Mouse (Mus musculus) adrenal gland, adult 2 months (tissue): Measurements from ENCODE around the gene Clip2. TPM values are rescaled to one million over a fixed set of nuclear protein-coding genes. Genes with fewer than 3 reads are reported as not detected.
A peak's percentile ranks its signal among the peaks of the same experiment; 100 is the strongest.
"Not testable (repeated sequence)": the region's sequence is repeated elsewhere in the genome, so short reads cannot be mapped to it uniquely, and the experiment has no call there.

Experiments
- DNase-seq: peaks from one replicate; pipeline ENCODE4 v3.0.0; 2021
- polyA plus RNA-seq: library from polyadenylated mRNA; depleted of rRNA; stranded (reverse); fragments of >200 nt; gene quantifications from 2 replicates; pipeline ENCODE4 v1.2.3, GENCODE M21; 2012
- total RNA-seq, 2 experiments: library from RNA; stranded (reverse); gene quantifications; 2 replicates each; pipeline ENCODE4 v1.2.3; 2021

Clip2 gene
- total and polyA plus RNA-seq, 3 experiments, result 13.3 to 21.5 (median 15.1) TPM

DNA sequence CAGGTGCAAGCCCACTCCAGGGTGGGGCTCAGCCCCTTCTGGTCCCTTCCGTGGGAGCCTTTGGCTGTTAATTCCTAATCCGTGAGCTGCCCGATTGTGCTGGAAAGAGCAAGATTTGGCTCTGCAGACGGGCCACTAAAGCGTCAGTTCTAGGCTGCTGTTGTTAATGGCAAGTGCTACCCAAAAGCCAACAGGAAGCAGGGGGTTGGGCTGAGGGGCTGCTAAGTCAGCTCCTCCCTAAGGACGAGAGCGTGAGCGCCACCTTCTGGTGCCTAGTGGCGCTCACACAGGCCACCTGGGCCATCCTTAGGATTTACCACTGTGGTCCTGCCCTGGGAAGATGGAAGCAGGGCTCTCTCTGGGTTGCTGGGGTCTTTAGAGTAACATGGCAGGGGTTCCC lies 62.7 kb downstream of the Clip2 start:
- no peak for DNase-seq

DNA sequence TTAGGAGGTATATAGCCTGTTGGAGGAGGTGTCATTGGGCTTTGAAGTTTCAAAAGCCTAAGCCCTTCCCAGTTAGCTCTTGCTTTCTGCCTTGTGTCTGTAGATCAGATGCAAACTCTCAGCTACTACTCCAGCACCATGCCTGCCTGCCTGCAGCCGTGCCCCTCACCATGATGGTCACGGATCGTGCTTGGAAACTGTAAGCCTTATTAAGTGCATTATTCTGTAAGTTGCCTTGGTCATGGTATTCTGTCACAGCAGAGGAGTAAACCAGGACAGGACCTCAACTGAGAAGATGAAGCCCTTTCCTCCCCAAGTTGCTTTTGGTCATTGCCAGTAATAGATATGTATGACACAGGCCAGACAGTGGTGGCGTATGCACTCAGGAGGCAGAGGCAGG lies 63.6 kb downstream of the Clip2 start:
- DNase-seq, result no peak

DNA sequence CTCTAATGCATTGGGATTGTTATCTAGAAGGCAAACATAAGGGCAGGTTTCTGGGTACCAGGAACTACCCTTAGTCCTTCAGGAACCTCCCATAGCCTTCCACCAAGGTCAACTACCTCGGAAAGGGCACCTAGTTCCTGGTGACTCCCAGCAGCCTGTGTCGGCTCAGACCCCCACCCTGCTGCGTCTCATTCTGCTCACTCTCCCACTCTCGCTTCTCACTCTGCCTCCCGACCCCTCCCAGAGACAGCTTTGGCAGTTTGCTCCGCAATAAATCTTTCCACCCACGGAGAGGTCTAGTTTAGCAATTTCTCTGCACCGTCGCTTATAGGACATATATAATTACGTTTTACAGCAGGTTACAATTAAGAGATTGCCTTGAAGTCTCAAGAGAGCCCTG lies 64.2 kb downstream of the Clip2 start:
- no peak for DNase-seq

DNA sequence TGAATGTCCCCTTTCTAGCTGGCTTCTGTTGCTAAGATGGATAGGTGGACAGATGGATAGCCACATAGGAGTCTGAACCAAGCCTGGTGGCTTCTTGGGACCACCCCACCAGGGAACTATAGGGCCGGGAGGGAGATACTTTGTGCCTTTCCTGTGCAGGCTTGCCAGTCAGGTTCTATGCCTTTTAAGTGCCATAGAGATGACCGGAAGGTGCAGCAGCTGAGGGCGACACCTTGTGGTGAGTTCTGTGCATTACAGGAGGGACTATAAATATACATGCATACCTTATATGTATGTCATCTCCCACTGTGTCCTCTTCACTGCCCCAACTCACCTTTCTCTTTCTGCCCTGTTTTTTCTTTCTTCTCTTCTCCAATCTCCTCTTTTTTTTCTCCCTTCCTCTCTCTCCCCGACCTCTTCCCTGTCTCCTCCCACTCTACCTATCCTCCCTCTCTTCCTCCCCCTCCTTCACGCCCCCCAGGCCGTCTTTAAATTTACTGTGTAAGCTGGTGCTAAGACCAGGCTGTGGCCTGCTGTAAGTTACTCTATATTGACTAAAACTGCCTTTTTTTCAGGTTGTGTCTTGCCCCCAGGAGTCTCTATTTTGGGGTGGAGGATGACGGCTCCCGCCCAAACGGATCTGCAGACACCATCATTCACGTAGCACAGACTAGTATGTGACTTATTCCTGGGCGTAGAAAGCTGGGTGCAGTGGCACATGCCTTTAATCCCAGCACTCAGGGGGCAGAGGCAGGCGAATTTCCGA lies 66.2 kb downstream of the Clip2 start:
- peak; percentile 23 for DNase-seq

DNA sequence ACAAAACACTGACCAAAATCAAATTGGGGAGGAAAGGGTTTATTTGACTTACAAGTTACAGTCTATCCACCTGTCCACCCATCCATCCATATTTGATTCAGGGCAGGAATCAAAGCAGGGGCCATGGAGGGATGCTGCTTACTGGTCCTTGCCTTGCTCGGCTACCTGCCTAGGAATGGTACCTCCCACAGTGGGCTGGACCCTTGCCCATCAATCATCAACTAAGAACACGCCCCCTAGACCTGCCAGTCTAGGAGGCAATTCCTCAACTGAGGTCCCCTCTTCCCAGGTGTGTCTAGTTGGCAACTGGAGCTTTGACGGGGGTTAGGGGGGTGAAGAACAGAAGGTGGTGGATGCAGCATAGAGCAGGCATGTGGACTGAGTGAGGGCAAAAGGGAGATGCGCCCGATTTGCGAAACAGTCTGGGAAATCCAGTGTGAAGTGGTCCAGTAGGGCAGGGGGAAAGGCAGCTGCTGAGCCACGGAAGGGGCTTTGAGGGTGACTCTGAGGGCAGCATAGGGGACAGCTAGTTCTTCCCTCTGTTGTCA lies 67.0 kb downstream of the Clip2 start:
- DNase-seq, result no peak

DNA sequence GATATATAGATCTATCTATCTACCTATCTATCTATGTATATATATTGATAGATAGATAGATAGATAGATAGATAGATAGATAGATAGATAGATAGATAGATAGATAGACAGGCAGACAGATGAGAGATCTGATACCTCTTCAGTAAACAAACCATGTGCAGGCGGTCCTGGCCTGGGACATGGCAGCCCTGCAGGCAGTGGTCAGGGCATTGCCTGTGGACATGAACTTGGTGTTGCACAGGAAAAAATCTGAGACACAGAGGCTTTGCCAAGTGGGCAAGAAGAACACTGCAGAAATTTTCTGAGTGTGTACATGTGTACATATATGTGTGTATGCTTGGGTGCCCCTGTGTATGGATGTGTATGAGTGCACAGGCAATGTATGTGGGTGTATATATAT lies 68.9 kb downstream of the Clip2 start:
- no peak for DNase-seq

DNA sequence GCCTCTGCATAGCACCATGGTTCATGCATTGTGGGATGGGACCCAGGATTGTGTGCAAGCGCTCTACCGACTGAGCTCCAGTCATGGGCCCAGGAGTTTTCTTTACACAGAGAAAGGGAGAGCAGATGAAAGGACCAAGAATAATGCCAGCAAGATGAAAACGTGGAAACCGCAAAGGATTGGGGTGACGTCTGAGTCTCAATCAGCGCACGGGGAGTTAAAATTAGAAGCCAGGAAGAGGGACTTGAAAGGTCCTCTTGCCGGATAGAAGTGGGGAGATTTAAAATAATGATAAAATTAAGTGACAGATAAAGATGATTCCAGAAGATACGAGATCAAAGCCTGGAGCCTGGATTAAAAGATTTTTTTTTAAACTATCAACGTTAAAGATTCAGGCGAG lies 69.9 kb downstream of the Clip2 start:
- no peak for DNase-seq

DNA sequence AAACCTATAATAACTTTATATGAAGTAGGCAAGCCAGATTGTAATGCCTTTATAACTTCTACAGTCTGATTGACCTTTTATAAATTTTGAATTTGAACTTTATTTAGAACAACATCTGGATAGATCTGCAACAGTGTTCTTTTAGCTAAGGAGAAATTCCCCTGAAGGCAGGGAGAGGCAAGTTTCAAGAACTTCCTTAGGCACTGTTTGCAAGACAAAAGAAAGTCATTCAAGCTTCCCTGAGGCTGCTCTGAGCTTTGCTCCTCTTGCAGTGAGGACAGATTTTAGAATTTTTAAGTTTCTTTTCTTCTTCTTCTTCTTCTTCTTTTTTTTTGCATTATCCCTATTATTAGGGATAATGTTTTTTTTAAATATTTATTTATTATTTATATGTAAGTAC lies 73.3 kb downstream of the Clip2 start:
- not testable (repeated sequence) for DNase-seq

DNA sequence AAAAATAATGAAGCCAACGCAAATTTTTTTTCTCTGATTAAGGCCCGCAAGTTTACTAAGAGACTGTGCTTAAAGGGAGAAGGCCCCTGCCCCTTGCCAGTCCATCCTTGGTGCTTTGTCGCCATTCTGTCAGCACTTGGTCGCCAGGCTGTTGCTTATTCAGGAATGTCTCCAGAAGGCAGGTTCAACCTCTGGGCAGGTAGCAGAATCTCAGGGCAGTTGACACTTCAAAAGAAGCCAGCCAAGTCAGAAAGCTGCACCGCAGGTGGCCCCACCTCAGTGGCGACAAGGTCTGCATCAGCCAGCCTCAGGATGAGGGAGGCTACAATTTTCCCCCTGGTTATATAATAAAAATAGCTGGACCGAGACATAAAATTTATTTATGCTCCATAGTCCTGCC lies 76.5 kb downstream of the Clip2 start:
- not testable (repeated sequence) for DNase-seq

DNA sequence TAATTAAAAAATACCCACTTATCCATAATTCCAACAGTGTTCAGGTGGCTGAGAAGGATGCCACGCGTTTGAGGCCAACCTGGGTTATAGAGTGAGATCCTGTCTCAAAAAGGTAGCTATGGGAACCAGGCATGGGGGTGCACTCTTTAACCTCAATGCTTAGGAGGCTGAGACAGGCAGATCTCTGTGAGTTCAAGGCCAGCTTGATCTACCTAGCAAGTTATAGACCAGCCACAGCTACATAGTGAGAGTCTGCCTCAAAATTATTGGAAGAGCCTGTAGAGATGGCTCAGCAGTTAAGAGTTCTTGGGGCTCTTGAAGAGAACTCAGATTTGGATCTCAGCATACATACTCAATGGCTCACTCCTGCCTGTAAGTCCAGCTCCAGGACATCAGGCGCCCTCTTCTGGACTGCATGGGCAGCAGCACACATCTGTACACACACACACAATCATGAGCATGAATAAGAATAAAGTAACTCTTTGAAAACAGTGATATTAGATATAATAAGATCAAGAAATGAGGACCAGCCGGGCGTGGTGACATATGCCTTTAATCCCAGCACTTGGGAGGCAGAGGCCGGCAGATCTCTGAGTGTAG lies 77.1 kb downstream of the Clip2 start:
- DNase-seq, result no peak

DNA sequence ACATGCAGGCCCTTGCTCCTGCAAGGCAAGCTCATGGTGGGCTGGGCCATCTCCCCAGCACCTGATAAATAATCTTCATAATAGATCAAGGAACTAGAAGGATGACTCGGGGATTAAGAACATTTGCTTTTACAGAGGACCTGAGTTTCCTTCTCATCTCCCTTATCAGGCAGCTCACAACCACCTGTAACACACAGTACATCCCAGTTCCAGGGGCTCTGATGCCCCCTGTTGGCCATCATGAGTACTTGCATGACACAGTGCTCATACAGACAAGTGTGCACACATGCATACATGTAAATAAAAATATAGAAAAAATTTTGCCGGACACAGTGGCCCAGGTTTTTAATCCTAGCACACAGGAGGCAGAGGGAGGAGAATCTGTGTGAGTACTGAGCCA lies 78.3 kb downstream of the Clip2 start:
- no peak for DNase-seq

DNA sequence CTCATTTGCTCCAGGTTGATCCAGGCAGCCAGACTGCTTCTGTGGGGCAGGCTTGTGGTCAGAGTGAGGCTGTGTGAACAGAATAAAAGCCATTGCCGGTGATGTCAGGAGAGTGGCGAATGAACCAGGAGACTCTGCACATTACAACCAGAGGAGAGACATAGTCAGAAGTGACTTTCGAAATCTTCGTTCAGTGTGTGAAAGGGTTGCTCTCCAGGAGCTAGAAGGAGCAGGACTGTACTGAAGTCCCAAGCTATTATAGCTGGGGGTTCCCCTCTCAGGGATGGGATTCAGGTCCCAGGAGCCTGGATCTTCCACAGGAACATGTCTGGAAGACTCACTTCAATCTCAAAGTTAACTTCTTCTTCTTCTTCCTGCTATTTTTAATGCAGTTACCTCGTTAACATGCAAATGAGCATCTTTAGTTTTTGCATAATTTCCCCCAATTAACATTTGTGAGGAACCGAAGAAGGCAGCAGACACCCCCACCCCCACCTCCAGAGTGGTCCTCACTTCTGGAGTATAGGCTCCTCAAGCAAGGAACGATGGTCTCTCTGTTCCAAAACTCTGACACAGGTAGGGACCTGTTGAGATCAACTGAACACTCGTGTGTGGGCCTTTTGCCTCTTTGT lies 81.6 kb downstream of the Clip2 start:
- no peak for DNase-seq

DNA sequence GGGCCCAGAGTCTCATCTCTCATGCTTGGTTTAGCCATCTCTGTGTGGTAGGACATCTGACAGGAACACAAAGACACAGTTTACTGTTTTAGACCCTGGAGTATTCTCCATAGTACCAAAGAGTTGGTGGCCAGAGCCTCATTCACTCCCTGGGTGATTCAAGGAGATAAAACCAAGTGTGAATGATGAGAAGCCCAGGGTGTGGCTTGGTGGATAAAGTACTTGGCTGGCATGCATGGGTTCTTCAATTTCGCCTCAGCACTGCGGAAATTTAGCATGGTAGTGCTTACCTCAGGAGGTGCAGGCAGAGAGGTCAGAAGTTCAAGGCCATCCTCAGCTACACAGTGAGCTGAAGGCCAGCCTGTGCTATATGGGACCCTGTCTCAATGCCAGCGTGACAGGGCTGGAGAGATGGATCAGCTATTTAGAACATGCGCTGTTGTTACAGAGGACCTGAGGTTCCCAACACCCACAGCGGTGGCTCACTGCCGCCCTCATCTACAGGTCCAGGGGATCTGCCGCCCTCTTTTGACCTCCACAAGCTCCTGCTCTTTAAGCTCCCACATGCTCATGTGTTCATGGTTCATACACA lies 82.6 kb downstream of the Clip2 start:
- no peak for DNase-seq

DNA sequence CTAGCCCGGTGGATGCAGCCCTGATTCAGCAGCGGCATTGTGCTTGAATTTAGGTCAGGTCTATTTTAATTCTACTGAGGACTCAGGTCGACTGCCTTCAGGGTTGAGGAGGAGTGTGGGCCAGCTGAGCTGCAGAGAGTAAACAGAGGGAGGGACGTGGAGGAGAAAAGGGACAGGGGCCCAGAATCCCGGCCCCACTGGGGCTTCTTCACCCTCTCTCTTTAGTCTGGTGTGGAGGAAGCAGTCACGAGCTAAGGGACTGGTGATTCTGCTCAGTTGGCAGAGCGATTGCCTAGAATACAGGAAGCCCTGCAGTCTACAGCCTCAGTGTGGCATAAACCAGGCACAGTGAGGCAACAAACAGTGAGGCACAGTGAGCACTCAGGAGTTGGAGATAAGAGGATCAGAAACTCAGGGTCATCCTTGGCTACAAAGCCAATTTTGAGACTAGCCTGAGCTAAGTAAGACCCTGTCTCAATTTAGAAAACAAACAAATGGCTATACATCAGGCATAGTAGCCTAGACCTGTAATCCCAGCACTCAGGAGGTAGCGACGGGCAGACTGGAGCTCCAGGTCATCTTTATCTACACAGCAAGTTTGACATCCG lies 84.0 kb downstream of the Clip2 start:
- DNase-seq, result no peak

DNA sequence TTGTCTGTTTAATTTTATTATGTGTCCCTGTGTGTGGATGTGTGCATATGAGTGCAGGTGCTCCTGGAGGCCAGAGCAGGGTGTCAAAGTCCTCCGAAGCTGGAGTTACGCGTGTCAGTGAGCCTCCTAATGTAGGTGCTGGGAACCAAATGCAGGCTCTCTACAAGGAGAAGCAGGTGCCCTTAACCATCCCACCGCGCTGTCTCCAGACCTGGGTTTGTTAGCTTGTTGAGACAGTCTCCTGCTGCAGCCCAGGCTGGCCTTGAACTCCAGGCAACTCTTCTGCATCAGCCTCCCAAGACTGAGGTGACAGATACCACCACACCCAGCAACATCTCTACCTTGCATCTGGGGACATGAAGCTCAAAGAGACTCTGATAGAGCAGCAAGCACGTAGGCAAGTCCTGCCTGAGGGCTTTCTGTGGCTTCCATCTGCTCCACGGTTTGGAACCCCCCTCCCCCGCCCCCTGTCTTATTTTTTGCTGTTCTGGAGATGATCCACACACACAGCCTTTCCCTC lies 85.1 kb downstream of the Clip2 start:
- no peak for DNase-seq

DNA sequence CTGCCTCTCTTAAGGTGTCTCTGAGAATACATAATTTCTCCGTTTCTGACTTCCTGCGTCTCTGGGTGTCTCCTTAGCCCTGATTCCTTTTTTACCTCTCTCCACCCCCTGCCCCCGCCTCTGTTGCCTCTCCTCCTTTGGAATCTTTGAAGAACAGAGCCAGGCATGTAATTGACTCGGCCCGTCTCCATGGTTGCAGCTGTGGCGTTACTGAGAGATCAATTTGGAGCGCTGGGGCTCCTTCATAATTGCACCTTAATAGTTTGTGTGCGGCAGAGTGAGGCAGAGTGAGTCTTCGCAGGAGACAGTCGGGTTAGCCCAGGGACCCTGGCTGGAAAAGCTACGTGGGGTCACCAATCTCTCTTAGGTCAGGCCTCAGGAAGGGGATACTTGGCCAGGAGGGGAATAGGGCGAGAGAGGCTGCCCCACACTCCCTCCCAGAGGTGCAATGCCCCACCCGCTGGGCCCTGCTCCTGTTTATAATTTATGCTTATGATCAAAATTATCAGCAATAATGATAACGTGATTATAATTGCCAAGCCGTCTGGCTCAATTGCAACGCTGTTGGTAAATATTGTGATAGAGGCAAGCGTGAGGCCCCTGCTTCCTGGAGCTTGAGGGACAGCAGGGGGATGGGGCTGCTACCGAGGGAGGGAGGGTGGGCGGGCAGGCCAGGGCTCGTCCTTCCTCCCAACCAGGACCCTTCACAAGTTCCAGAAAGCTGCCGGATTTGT lies 85.8 kb downstream of the Clip2 start:
- no peak for DNase-seq

DNA sequence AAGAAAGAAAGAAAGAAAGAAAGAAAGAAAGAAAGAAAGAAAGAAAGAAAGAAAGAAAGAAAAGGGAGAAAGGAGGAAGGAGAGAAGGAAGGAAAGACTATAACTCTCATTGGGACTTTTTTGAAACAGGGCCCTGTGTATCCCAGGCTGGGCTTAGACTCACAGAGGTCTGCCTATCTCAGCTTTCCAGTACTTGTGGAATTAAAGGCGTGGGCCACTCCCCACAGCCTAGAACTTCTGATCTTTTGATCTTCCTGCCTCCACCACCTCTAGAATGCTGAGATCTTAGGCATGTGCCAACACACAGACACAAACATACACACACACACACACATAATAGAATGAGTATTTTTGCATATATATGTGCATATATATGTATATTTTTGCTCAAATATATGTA lies 87.0 kb downstream of the Clip2 start:
- no peak for DNase-seq

DNA sequence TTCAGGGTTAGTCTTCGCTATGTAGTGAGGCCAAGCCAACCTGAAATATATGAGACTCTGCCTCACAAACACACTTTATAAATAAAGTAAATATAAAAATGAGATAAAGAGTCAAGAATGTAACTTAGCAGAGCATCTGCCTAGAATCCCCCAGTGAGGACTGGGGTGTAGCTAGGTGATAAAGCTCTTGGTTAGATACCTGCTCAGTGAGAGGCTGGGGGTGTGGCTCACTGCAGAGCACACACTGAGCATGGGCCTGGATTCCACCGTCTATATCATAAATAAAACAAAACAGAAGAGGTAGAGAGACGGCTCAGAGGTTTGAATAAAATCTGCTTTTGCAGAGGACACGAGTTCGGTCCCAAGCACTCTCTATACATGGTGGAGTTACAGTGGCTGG lies 88.0 kb downstream of the Clip2 start:
- no peak for DNase-seq

DNA sequence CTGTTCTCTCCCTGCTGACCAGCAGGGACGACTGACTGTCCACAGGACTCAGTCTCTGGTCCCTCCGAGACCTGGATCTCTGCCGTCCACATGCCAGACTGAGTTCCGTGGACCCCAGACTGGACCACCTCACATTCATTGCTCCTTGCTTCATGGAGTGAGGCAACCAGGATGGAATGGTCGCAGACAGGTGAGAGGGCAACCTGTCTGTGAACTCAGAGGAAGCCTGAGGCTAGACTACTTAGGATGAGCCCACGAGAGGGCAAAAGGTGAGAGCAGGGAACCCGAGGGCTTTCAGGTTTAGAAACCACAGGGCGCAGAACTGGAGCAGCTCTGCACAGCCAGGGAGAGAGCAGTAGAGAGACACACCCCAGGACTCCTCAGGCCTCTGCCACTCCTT lies 89.5 kb downstream of the Clip2 start:
- no peak for DNase-seq

DNA sequence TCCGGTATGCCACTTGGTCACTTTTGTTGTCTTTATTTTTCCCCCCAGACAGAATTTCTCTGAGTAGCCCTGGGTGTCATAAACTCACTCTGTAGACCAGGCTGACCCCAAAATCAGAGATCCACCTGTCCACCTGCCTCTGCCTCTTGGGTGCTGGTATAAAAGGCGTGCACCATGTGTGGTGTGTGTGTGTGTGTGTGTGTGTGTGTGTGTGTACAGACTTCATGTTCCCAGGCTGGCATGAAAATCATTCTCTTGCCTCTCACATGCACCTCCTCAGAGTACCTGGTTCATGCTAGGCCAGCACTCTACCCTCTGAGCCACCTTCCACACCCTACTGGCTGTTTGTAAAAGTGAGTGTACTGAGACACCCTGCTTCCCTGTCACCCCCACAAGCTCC lies 89.9 kb downstream of the Clip2 start:
- DNase-seq, result no peak

DNA sequence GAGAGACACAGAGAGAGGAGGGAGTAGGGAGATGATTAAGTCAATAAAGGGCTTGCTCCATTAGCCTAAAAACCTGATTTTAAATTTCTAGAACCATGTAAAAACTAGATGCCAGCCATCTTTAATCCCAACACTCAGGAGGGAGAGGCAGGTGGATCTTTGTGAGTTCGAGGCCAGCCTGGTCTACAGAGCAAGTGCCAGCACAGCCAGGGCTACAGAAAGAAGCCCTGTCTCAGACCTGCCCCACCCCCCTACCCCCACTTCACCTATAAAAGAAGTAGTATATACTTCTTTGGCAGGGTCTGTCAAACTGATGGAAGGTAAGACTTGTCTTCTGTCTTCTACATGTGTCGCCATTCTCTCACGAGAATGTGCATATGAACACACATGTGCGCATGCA lies 91.7 kb downstream of the Clip2 start:
- no peak for DNase-seq

DNA sequence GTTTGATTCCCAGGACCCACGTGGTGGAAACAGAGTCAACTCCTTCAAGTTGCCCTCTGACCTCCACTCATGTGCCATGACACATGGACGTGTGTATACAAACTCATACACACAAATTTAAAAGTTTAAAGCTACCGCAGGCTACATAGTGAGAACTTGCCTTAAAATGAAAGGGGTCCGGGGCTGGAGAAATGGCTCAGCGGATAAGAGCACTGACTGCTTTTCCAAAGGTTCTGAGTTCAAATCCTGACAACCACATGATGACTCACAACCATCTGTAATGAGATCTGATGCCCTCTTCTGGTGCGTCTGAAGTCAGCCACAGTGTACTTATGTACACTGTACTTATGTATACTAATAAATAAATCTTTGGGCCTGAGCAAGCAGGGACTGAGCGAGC lies 93.1 kb downstream of the Clip2 start:
- no peak for DNase-seq
